Comparison of ENCODE assay signal across 9 mouse cellular contexts in genomic region chr6:135295082-135295861, GRCm38 (mm10). TPM values are rescaled to one million over a fixed set of nuclear protein-coding genes. Genes with fewer than 3 reads are reported as not detected.
A peak's percentile ranks its signal among the peaks of the same experiment; 100 is the strongest.
DNase-seq lines count a peak whose midpoint lies in the region; ATAC-seq and TF ChIP-seq lines count a peak whose summit lies in the region.
"Had no signal": no experiment of that assay in that cellular context is flagged by ENCODE, and none has a peak within 500 bp of the region (broad histone marks: within the 10 kb centered on the region; RNA-seq: fewer than 3 reads in every experiment).

No protein-coding gene starts in this region.

- H3K4me3 ChIP-seq in lung, embryonic 14.5 days (ENCODE audit: low read depth, low read length): no peak overlapping the region
- H3K4me3 ChIP-seq in intestine, embryonic 16.5 days (ENCODE audit: low read length): no peak overlapping the region

- no peaks in the 10 kb centered on the region for H3K36me3 ChIP-seq in lung, embryonic 14.5 days (ENCODE audit: insufficient read depth)
- H3K36me3 ChIP-seq in intestine, embryonic 16.5 days (ENCODE audit: control insufficient read depth, insufficient read depth, low read length): no peaks in the 10 kb centered on the region

- no peaks in the 10 kb centered on the region for H3K9me3 ChIP-seq in lung, embryonic 14.5 days (ENCODE audit: low read depth, low read length)
- H3K9me3 ChIP-seq in intestine, embryonic 16.5 days (ENCODE audit: control insufficient read depth, low read length): no peaks in the 10 kb centered on the region

- H3K4me2 ChIP-seq in lung, embryonic 14.5 days: no peak overlapping the region
- no peak overlapping the region for H3K4me2 ChIP-seq in intestine, embryonic 16.5 days (ENCODE audit: low read depth, low read length)

- 59% methylated on average over 11 of the region's 11 CpGs for WGBS in lung, embryonic 14.5 days
- WGBS in intestine, embryonic 16.5 days: 69% methylated on average over 11 of the region's 11 CpGs

- no peak for TF ChIP-seq CTCF in lung, embryonic 14.5 days (IDR thresholded peaks at IDR 0.05; ENCODE audit: low read depth)

- ATAC-seq in lung, embryonic 14.5 days (ENCODE audit: insufficient read depth): peak; percentile 63
- ATAC-seq in intestine, embryonic 16.5 days: no peak

- H3K9ac ChIP-seq in lung, embryonic 14.5 days: no peak overlapping the region
- H3K9ac ChIP-seq in intestine, embryonic 16.5 days (ENCODE audit: low read depth, low read length): no peak overlapping the region

- DNase-seq in cerebellum, postnatal 10 days: peak; percentile 15 to 17
- no peak for DNase-seq in cerebellum, postnatal 25 days
- DNase-seq in 416B (ENCODE audit: low read depth): peak; percentile 62
- peak; percentile 38 for DNase-seq in gastrocnemius, postnatal 14 days
- DNase-seq in lung, embryonic 14.5 days: peak; percentile 64
- DNase-seq in testis, postnatal 14 days (ENCODE audit: low spot score): no peak
- DNase-seq in thymus, postnatal 36 days: no peak

- no peaks in the 10 kb centered on the region for H3K4me1 ChIP-seq in lung, embryonic 14.5 days (ENCODE audit: insufficient read depth)
- H3K4me1 ChIP-seq in intestine, embryonic 16.5 days (ENCODE audit: control insufficient read depth, insufficient read depth, low read length): no peaks in the 10 kb centered on the region

- intact Hi-C loops in gastrocnemius, postnatal 14 days (cut with DNase I; ENCODE audit: low total_unique reads): no loop called here

- H3K27me3 ChIP-seq in lung, embryonic 14.5 days (ENCODE audit: insufficient read depth, low read length): no peaks in the 10 kb centered on the region
- no peaks in the 10 kb centered on the region for H3K27me3 ChIP-seq in intestine, embryonic 16.5 days (replicated peaks; ENCODE audit: control insufficient read depth, insufficient read depth, low read length)

- peak overlapping the region; percentile 68 for H3K27ac ChIP-seq in lung, embryonic 14.5 days (ENCODE audit: low read depth)
- no peak overlapping the region for H3K27ac ChIP-seq in intestine, embryonic 16.5 days (ENCODE audit: low read length)

RNA-seq across cellular contexts. Expression of gene Pbp2, which starts 14.9 kb away (rescaled TPM):
- total RNA-seq in gastrocnemius, postnatal 14 days (2021): not detected
- 0.38 and 0.53 TPM in 2 replicates for polyA plus RNA-seq in lung, embryonic 14.5 days (2014; fragmentation: Nextera tagmentation; extraction: Ambion mirVana)
- 0.10 and 0.11 TPM in 2 replicates for polyA plus RNA-seq in intestine, embryonic 16.5 days (2015; fragmentation: Nextera tagmentation; extraction: Ambion mirVana)
- total RNA-seq: layer of hippocampus, postnatal 25 days had no signal

RNA-seq across cellular contexts. Expression of gene Gsg1, which starts 41.1 kb away (rescaled TPM):
- total RNA-seq in gastrocnemius, postnatal 14 days (2021): under 1 TPM in 1 of 2 experiments, not detected in 1; 0.29 TPM
- polyA plus RNA-seq in lung, embryonic 14.5 days (2014; fragmentation: Nextera tagmentation; extraction: Ambion mirVana): 6.0 and 7.7 TPM in 2 replicates
- 0.33 and 0.47 TPM in 2 replicates for polyA plus RNA-seq in intestine, embryonic 16.5 days (2015; fragmentation: Nextera tagmentation; extraction: Ambion mirVana)
- total RNA-seq: layer of hippocampus, postnatal 25 days had no signal

Comparison
In these comparisons a context has a peak if more than half of its experiments do, and no peak if none do; other contexts are left out.
1. DNase-seq: peak in cerebellum, postnatal 10 days (2 of 2), 416B (single experiment), gastrocnemius, postnatal 14 days (single experiment) and lung, embryonic 14.5 days (single experiment); none in cerebellum, postnatal 25 days (0 of 2), testis, postnatal 14 days (single experiment) and thymus, postnatal 36 days (0 of 2).